ENCODE assay signal across 8 mouse cellular contexts in genomic region chr16:91373473-91374252, GRCm38 (mm10). TPM values are rescaled to one million over a fixed set of nuclear protein-coding genes. Genes with fewer than 3 reads are reported as not detected.
DNase-seq lines count a peak whose midpoint lies in the region; ATAC-seq and TF ChIP-seq lines count a peak whose summit lies in the region.

No protein-coding gene starts in this region.

- DNase-seq in heart, postnatal 25 days (ENCODE audit: low spot score) = no peak
- DNase-seq in hindbrain, embryonic 14.5 days (ENCODE audit: low spot score) = no peak
- no peak for DNase-seq in right cerebral cortex, adult 18-20 months
- no peak for DNase-seq in ovary, postnatal 14 days (ENCODE audit: low spot score)
- no peak for DNase-seq in c-Kit-positive CD71-positive TER-119-positive erythroid progenitor cells, embryonic 14.5 days (ENCODE audit: low spot score)

- intact Hi-C loops in heart, postnatal 25 days (cut with DNase I) = no loop called here

- H3K9me3 ChIP-seq in heart, embryonic 11.5 days (replicated peaks; ENCODE audit: control insufficient read depth, low read length) = no peaks in the 10 kb centered on the region
- no peaks in the 10 kb centered on the region for H3K9me3 ChIP-seq in hindbrain, embryonic 14.5 days (ENCODE audit: control insufficient read depth, low read length)
- H3K9me3 ChIP-seq in megakaryocyte, embryonic 14.5 days = peaks cover 8% of the 10 kb centered on the region; the same call in 1 of the 2 replicates

- H3K4me3 ChIP-seq in heart, embryonic 11.5 days (ENCODE audit: low read depth, low read length) = peak overlapping the region; percentile 86
- peak overlapping the region; percentile 72 for H3K4me3 ChIP-seq in bone marrow, adult 2 months (replicated peaks; ENCODE audit: control insufficient read depth, low read depth, low read length)
- peak overlapping the region; percentile 92 for H3K4me3 ChIP-seq in hindbrain, embryonic 14.5 days (replicated peaks; ENCODE audit: low read length)
- peak overlapping the region; percentile 99 for H3K4me3 ChIP-seq in megakaryocyte, embryonic 14.5 days (replicated peaks)

- H3K4me2 ChIP-seq in heart, embryonic 11.5 days = peak overlapping the region; percentile 83
- H3K4me2 ChIP-seq in hindbrain, embryonic 14.5 days (replicated peaks) = peak overlapping the region; percentile 77

- peaks cover 3% of the 10 kb centered on the region; the same call in 1 of the 2 replicates for H3K36me3 ChIP-seq in heart, embryonic 11.5 days (ENCODE audit: control insufficient read depth, insufficient read depth, low read length)
- no peaks in the 10 kb centered on the region for H3K36me3 ChIP-seq in hindbrain, embryonic 14.5 days (replicated peaks; ENCODE audit: control insufficient read depth, insufficient read depth)
- peaks cover 38% of the 10 kb centered on the region for H3K36me3 ChIP-seq in megakaryocyte, embryonic 14.5 days (replicated peaks; ENCODE audit: low read length)

- no peaks in the 10 kb centered on the region for H3K27me3 ChIP-seq in heart, embryonic 11.5 days (ENCODE audit: control insufficient read depth, insufficient read depth, low read length)
- no peaks in the 10 kb centered on the region for H3K27me3 ChIP-seq in hindbrain, embryonic 14.5 days (ENCODE audit: control insufficient read depth, insufficient read depth, low read length)
- H3K27me3 ChIP-seq in megakaryocyte, embryonic 14.5 days (replicated peaks) = no peaks in the 10 kb centered on the region

- H3K27ac ChIP-seq in heart, embryonic 11.5 days (ENCODE audit: low read depth, low read length) = peak overlapping the region; percentile 96
- peak overlapping the region; percentile 94 for H3K27ac ChIP-seq in bone marrow, adult 2 months (ENCODE audit: control insufficient read depth, insufficient read depth, low read depth, low read length, poor library complexity)
- H3K27ac ChIP-seq in hindbrain, embryonic 14.5 days = peak overlapping the region; percentile 95

- no peak for TF ChIP-seq POLR2A in bone marrow, adult 2 months (IDR thresholded peaks at IDR 0.05; ENCODE audit: borderline replicate concordance, control insufficient read depth, low read depth, low read length)

- WGBS in heart, embryonic 11.5 days (ENCODE audit: insufficient replicate concordance) = 33% methylated on average over 13 of the region's 13 CpGs
- WGBS in bone marrow, adult 2 months = 1% methylated on average over 13 of the region's 13 CpGs
- 48% methylated on average over 13 of the region's 13 CpGs for WGBS in hindbrain, embryonic 14.5 days

- no peak for TF ChIP-seq CTCF in bone marrow, adult 2 months (IDR thresholded peaks at IDR 0.05; ENCODE audit: control insufficient read depth, insufficient read depth, low read length)

- no peak for ATAC-seq in heart, embryonic 11.5 days (replicated peaks; ENCODE audit: insufficient number of reproducible peaks, low FRiP score, low TSS enrichment)
- ATAC-seq in hindbrain, embryonic 14.5 days (ENCODE audit: low FRiP score) = no peak

- H3K9ac ChIP-seq in heart, embryonic 11.5 days (ENCODE audit: low read depth, low read length) = peak overlapping the region; percentile 97
- peak overlapping the region; percentile 94 for H3K9ac ChIP-seq in hindbrain, embryonic 14.5 days

- peaks cover 11% of the 10 kb centered on the region for H3K4me1 ChIP-seq in heart, embryonic 11.5 days (ENCODE audit: control insufficient read depth, insufficient read depth, low read length)
- no peaks in the 10 kb centered on the region; the same call in 1 of the 2 replicates for H3K4me1 ChIP-seq in bone marrow, adult 2 months (ENCODE audit: control insufficient read depth, insufficient read depth, low read length)
- peaks cover 10% of the 10 kb centered on the region for H3K4me1 ChIP-seq in hindbrain, embryonic 14.5 days (replicated peaks; ENCODE audit: control insufficient read depth, insufficient read depth, low read length)
- peaks cover 28% of the 10 kb centered on the region for H3K4me1 ChIP-seq in megakaryocyte, embryonic 14.5 days

RNA-seq across cellular contexts. Expression of gene Ifnar2, which starts 1.1 kb away (rescaled TPM):
- 53.9 and 55.6 TPM in 2 replicates for polyA plus RNA-seq in heart, embryonic 11.5 days (2014; fragmentation: Nextera tagmentation; extraction: Ambion mirVana)
- total RNA-seq in heart, postnatal 25 days (2021) = 10 to 100 TPM; 34.5 to 37.6 TPM
- 32.5 and 41.1 TPM in 2 replicates for polyA plus RNA-seq in bone marrow, adult 2 months (2011; ENCODE audit: insufficient read depth, insufficient read length, low replicate concordance, missing spikeins)
- polyA plus RNA-seq in hindbrain, embryonic 14.5 days (2014; fragmentation: Nextera tagmentation; extraction: Ambion mirVana) = 38.2 and 40.4 TPM in 2 replicates
- polyA plus RNA-seq in megakaryocyte, embryonic 14.5 days (2012; ENCODE audit: insufficient read depth, low replicate concordance) = 45.8 and 47.7 TPM in 2 replicates

RNA-seq across cellular contexts. Expression of gene Gm21970, which starts 17.9 kb away (rescaled TPM):
- polyA plus RNA-seq in heart, embryonic 11.5 days (2014; fragmentation: Nextera tagmentation; extraction: Ambion mirVana) = not detected in 2 replicates
- total RNA-seq in heart, postnatal 25 days (2021) = not detected
- polyA plus RNA-seq in bone marrow, adult 2 months (2011; ENCODE audit: insufficient read depth, insufficient read length, low replicate concordance, missing spikeins) = not detected in 2 replicates
- not detected in 2 replicates for polyA plus RNA-seq in hindbrain, embryonic 14.5 days (2014; fragmentation: Nextera tagmentation; extraction: Ambion mirVana)
- polyA plus RNA-seq in megakaryocyte, embryonic 14.5 days (2012; ENCODE audit: insufficient read depth, low replicate concordance) = not detected in 2 replicates

RNA-seq across cellular contexts. Expression of gene Il10rb, which starts 32.3 kb away (rescaled TPM):
- 38.6 and 46.9 TPM in 2 replicates for polyA plus RNA-seq in heart, embryonic 11.5 days (2014; fragmentation: Nextera tagmentation; extraction: Ambion mirVana)
- 100 to 1,000 TPM in 1 of 2 experiments, 10 to 100 TPM in 1; 97.5 to 105 TPM for total RNA-seq in heart, postnatal 25 days (2021)
- polyA plus RNA-seq in bone marrow, adult 2 months (2011; ENCODE audit: insufficient read depth, insufficient read length, low replicate concordance, missing spikeins) = 24.1 and 25.9 TPM in 2 replicates
- polyA plus RNA-seq in hindbrain, embryonic 14.5 days (2014; fragmentation: Nextera tagmentation; extraction: Ambion mirVana) = 13.0 and 13.4 TPM in 2 replicates
- polyA plus RNA-seq in megakaryocyte, embryonic 14.5 days (2012; ENCODE audit: insufficient read depth, low replicate concordance) = 2.0 and 13.1 TPM in 2 replicates
